Mouse (Mus musculus) heart, adult 9 months (tissue): ENCODE measurements around the gene Rasal2.
A peak's percentile ranks its signal among the peaks of the same experiment; 100 is the strongest.

Experiments
- DNase-seq, 2 experiments: peaks; one replicate each; pipeline ENCODE4 v3.0.0; 2022; ENCODE audit warnings: low spot score in 2 of 2

Gene Rasal2

GRCm38 (mm10) chr1:157439973-157440641 lies 27.7 kb upstream of the Rasal2 start:
- DNase-seq = no peak

- DNase-seq = no peak
Measured at GRCm38 (mm10) chr1:157439101-157439500, 26.7 kb upstream of the Rasal2 start.

GRCm38 (mm10) chr1:157438290-157438689 lies 25.9 kb upstream of the Rasal2 start:
- no peak for DNase-seq

DNA sequence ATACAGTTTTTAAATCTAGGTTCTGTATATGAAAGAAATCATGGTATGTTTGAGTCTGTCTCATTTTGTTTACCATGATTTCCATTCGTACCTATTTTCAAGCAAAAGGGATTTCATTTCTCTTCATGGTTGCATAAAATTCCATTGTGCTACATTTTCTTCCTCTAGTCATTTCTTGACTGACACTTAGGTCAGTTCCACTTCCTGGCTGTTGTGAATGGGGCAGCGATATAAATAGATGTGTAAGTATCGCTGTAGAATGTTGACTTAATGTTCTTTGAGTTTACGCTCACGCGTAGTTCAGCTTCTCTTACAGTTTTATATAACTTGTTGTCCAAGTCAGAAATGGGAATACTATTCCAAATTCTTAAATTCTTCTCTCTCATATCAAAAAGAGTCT lies 23.5 kb upstream of the Rasal2 start:
- no peak for DNase-seq

GRCm38 (mm10) chr1:157434404-157434803 lies 22.0 kb upstream of the Rasal2 start:
- no peak for DNase-seq

GRCm38 (mm10) chr1:157433316-157433715 lies 20.9 kb upstream of the Rasal2 start:
- DNase-seq = no peak

DNA sequence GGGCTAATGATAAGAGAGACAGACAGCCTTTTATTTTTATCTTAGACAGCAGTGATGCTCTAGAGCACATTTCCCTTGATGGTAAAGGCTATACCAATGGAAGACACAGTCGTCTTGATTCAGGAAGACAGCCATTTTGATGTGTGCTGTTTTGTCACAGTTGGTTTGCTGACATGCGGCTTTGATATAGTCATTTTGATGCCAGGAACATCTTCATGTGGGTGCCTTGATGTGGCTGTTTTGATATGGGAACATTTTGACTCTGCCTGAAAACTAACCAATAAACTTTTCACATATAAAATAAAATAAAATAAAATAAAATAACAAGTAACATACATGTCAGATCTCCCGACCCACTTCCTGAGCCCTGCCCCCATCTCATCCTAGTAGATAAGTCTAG lies 16.0 kb upstream of the Rasal2 start:
- no peak for DNase-seq

GRCm38 (mm10) chr1:157427604-157428003 lies 15.2 kb upstream of the Rasal2 start:
- no peak for DNase-seq

DNA sequence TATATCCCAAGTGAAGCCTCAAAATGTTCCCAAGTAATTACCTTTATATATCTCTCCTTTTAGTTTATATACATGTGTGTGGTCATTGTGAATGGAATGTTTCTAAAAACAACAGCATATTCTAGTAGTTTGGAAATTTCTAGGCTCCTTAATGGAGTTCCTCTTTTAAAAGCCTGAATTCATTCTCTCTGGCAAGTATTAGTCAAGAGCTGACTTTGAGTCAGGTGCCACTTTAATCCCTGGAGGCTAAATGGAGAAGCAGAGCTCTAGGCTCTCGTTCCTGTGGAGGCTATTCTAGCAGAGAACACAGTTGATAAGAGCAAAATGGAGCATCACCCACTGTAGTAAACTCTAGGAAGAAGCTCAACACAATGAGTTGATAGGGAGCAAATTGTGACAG lies 14.5 kb upstream of the Rasal2 start:
- no peak for DNase-seq

GRCm38 (mm10) chr1:157425741-157426427 lies 13.5 kb upstream of the Rasal2 start:
- DNase-seq = no peak

DNA sequence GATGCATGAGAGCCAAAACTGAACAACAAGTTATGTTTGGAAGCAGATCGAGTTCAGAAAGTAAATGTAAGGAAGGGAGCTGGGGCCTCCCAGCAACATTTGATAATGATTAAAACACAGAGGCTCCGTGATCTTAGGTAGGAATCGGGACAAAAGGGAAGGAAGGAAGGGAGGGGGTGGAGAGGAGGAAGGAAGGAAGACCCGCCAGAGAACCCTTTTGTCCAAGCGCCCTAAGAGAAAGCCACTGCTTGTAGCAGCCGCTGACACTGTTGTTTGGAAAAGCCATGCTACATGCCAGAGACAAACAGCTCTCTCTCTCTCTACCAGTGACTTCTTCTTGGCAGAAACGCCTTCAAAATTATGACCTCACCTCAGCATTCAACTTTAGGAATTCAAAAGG lies 5.5 kb upstream of the Rasal2 start:
- peak; percentile 53 to 72 for DNase-seq

GRCm38 (mm10) chr1:157417414-157417813 lies 5.0 kb upstream of the Rasal2 start:
- DNase-seq = no peak

DNA sequence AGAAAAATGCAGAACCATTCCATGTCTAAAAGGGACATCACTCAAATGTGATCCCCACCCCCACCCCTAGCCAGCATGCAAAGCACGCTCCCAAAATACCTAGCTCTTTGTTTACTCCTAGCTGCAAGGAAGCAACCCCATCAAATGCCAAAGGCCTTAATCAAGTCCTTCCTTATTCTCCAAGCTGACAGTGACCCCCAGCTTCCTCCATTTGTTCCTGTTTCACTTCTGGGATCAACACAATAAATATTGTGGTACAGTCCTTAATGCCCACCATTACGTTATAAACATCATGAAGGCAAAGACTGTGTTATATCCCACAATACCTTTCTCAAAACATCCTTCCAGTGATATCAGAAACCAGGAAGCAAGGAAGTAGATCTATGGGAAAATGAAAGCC lies 4.2 kb upstream of the Rasal2 start:
- DNase-seq = peak in 1 of 2 experiments; percentile 39

DNA sequence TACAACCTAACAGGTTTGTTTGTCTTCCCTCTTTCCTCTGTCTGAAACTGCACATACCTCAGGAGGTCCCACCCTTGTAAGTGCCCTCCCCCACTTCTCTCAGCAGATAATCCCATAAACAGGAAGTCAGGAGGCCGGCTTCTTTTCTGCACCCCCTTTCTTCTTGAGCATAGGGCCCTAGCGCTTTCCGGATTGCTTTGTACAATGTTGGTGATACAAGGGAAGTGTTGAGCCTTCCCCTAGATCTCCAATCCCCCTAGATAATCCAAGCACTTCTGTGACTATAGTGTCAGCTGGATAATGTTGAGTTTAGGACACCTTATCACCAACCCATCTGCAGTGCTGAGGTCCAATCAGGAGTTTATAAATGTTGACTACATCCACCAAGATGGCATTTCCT lies 3.4 kb upstream of the Rasal2 start:
- DNase-seq = no peak

- peak; percentile 47 to 82 for DNase-seq
Measured at GRCm38 (mm10) chr1:157411711-157412380, 549 bp downstream of the Rasal2 start.

- DNase-seq = no peak
Measured at GRCm38 (mm10) chr1:157411341-157411710, 1.1 kb downstream of the Rasal2 start.

GRCm38 (mm10) chr1:157410937-157411336 lies 1.5 kb downstream of the Rasal2 start:
- DNase-seq = no peak

GRCm38 (mm10) chr1:157409648-157410047 lies 2.7 kb downstream of the Rasal2 start:
- DNase-seq = no peak

- no peak for DNase-seq
Measured at GRCm38 (mm10) chr1:157388027-157388426, 24.4 kb downstream of the Rasal2 start.

DNA sequence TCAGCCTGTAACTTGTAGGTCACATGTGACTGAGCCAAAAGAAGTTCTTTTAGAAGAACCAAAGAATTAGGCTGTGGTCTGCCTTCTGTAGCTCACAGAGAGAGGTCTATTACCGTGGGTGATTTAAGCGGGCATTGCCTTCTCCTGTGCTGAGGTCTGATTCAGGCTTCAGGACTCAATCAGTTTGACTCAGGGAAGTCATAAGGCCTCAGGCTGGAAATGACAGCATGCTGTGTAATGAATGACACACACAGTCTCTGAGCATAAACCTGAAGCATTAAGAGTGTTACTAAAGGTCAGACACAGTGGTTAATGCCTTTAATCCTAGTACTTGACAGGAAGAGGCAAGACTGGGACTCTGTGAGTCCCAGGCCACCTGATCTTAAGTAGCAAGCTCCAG lies 31.7 kb downstream of the Rasal2 start:
- DNase-seq = no peak

DNA sequence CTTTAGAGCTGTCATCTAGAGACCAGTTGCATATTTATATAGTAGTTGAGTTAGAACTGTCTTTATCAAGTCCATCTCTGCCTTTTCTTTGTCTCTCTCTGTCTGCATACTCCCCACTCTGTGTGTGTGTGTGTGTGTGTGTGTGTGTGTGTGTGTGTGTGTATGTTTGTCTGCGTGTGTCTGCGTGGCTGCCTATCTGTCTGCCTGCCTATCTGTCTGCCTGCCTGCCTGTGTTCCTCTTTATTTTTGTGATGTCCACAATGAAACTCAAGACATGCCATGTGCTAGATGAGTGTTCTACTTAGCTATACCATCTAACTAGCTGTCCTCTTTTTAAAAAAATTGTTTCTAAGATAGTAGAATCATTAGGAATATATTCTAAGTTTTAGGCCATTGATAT lies 42.0 kb downstream of the Rasal2 start:
- no peak for DNase-seq

DNA sequence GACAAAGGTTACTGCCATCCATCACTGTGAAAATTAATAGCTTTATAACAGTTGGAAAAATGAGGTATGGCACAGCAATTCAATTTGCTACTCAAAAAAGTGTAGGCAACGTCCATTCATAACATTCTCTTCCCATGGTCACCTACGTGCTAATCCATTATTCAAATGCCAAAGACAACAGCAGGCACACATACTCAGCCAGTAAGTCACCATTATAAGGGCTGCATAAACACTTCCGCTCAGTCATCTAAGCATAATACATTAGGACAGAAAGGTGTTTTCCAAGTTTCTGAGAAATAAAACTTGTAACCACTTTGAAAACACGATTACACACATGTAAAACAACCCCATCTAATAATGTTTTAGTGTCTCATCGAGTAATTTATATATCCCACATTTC lies 44.1 kb downstream of the Rasal2 start:
- DNase-seq = no peak

DNA sequence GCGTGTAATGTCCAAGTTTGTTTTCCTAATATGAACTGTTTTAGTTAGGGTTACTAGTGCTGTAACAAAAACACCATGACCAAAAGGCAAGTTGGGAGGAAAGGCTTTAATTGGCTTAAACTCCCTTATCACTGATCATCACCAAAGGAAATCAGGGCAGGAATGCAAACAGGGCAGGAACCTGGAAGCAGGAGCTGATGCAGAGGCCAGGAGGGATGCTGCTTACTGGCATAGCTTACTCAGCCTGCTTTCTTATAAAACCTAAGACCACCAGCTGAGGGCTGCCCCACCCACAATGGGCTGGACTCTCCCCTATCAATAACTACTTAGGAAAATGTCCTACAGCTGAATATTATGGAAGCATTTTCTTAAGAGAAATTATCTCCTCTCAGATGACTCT lies 65.7 kb downstream of the Rasal2 start:
- no peak for DNase-seq
